Mouse (Mus musculus): ENCODE measurements around the gene Kcnmb1. TPM values are rescaled to one million over a fixed set of nuclear protein-coding genes. Genes with fewer than 3 reads are reported as not detected.
A peak's percentile ranks its signal among the peaks of the same experiment; 100 is the strongest.

Kcnmb1 gene
- polyA plus RNA-seq, 2 experiments from 2014 or later = 0.60 TPM

GRCm38 (mm10) chr11:34002593-34002965 lies 39.8 kb downstream of the Kcnmb1 start:
- no peak for ATAC-seq

- ATAC-seq = no peak
Measured at GRCm38 (mm10) chr11:34007616-34008015, 44.8 kb downstream of the Kcnmb1 start.

- ATAC-seq = no peak
Measured at GRCm38 (mm10) chr11:34008214-34008613, 45.4 kb downstream of the Kcnmb1 start.

- ATAC-seq = peak; percentile 43
Measured at GRCm38 (mm10) chr11:34008702-34009101, 45.9 kb downstream of the Kcnmb1 start.

- ATAC-seq = peak; percentile 8
Measured at GRCm38 (mm10) chr11:34009316-34010087, 46.7 kb downstream of the Kcnmb1 start.

- ATAC-seq = peak; percentile 60
Measured at GRCm38 (mm10) chr11:34010133-34010858, 47.5 kb downstream of the Kcnmb1 start.

- peak; percentile 70 for ATAC-seq
Measured at GRCm38 (mm10) chr11:34010859-34011172, 48.0 kb downstream of the Kcnmb1 start.

- ATAC-seq = no peak
Measured at GRCm38 (mm10) chr11:34012007-34012652, 49.3 kb downstream of the Kcnmb1 start.

Other genes starting within 250 kb of the Kcnmb1 start
- gene Kcnip1, start 30.1 kb downstream of the Kcnmb1 start, polyA plus RNA-seq (2017; shearing (Covaris generic)) = not detected
- 100 to 1,000 TPM; 461 to 468 TPM for gene Lcp2, start 83.9 kb downstream of the Kcnmb1 start, polyA plus RNA-seq (2017; shearing (Covaris generic))
- gene 4930469K13Rik, start 135.5 kb downstream of the Kcnmb1 start, polyA plus RNA-seq (2017; shearing (Covaris generic)) = 1 to 10 TPM; 4.4 to 9.0 TPM
- gene Foxi1, start 245.1 kb downstream of the Kcnmb1 start, polyA plus RNA-seq (2017; shearing (Covaris generic)) = not detected